Mouse (Mus musculus): ENCODE data around the gene Kif22. TPM values are rescaled to one million over a fixed set of nuclear protein-coding genes. Genes with fewer than 3 reads are reported as not detected.
A peak's percentile ranks its signal among the peaks of the same experiment; 100 is the strongest.

Gene Kif22
- polyA plus RNA-seq, 1 experiment = 37.4 TPM

- no peak for TF ChIP-seq POLR2A (IDR thresholded peaks at IDR 0.05; ENCODE audit: low read depth, low read length)
- no peak for TF ChIP-seq CTCF (IDR thresholded peaks at IDR 0.05; ENCODE audit: borderline replicate concordance, insufficient read depth, low read length)
- H3K27ac ChIP-seq (ENCODE audit: insufficient read depth, low read length) = no peak overlapping the region
- no peak overlapping the region for H3K4me3 ChIP-seq (ENCODE audit: insufficient read depth, low read length)
- H3K4me1 ChIP-seq (ENCODE audit: control insufficient read depth, insufficient read depth, low read length) = peaks cover 10% of the 10 kb centered on the region
Observed at GRCm38 (mm10) chr7:127012845-127013244, 29.4 kb downstream of the Kif22 start.

- H3K4me3 ChIP-seq (ENCODE audit: insufficient read depth, low read length) = no peak overlapping the region
- H3K4me1 ChIP-seq (ENCODE audit: control insufficient read depth, insufficient read depth, low read length) = peaks cover 10% of the 10 kb centered on the region
- TF ChIP-seq POLR2A (IDR thresholded peaks at IDR 0.05; ENCODE audit: low read depth, low read length) (no peak), CTCF (IDR thresholded peaks at IDR 0.05; ENCODE audit: borderline replicate concordance, insufficient read depth, low read length) (no peak)
- no peak overlapping the region for H3K27ac ChIP-seq (ENCODE audit: insufficient read depth, low read length)
Observed at GRCm38 (mm10) chr7:127012374-127012773, 29.9 kb downstream of the Kif22 start.

- H3K4me1 ChIP-seq (ENCODE audit: control insufficient read depth, insufficient read depth, low read length) = peaks cover 10% of the 10 kb centered on the region
- H3K27ac ChIP-seq (ENCODE audit: insufficient read depth, low read length) = no peak overlapping the region
- TF ChIP-seq POLR2A (IDR thresholded peaks at IDR 0.05; ENCODE audit: low read depth, low read length) (no peak), CTCF (IDR thresholded peaks at IDR 0.05; ENCODE audit: borderline replicate concordance, insufficient read depth, low read length) (no peak)
- H3K4me3 ChIP-seq (ENCODE audit: insufficient read depth, low read length) = no peak overlapping the region
Observed at GRCm38 (mm10) chr7:127011717-127012116, 30.6 kb downstream of the Kif22 start.

GRCm38 (mm10) chr7:127011051-127011450, 31.2 kb downstream of the Kif22 start:
- no peak for TF ChIP-seq CTCF (IDR thresholded peaks at IDR 0.05; ENCODE audit: borderline replicate concordance, insufficient read depth, low read length)
- no peak for TF ChIP-seq POLR2A (IDR thresholded peaks at IDR 0.05; ENCODE audit: low read depth, low read length)
- Histone ChIP-seq H3K4me1 (ENCODE audit: control insufficient read depth, insufficient read depth, low read length) (peaks cover 10% of the 10 kb centered on the region), H3K27ac (ENCODE audit: insufficient read depth, low read length) (no peak overlapping the region; the same call in 1 of the 2 replicates), H3K4me3 (ENCODE audit: insufficient read depth, low read length) (no peak overlapping the region)

- peak overlapping the region; percentile 75 for H3K27ac ChIP-seq (ENCODE audit: insufficient read depth, low read length)
- no peak overlapping the region for H3K4me3 ChIP-seq (ENCODE audit: insufficient read depth, low read length)
- peaks cover 10% of the 10 kb centered on the region for H3K4me1 ChIP-seq (ENCODE audit: control insufficient read depth, insufficient read depth, low read length)
- no peak for TF ChIP-seq POLR2A (IDR thresholded peaks at IDR 0.05; ENCODE audit: low read depth, low read length)
- no peak for TF ChIP-seq CTCF (IDR thresholded peaks at IDR 0.05; ENCODE audit: borderline replicate concordance, insufficient read depth, low read length)
Observed at GRCm38 (mm10) chr7:127009307-127010085, 32.8 kb downstream of the Kif22 start.

GRCm38 (mm10) chr7:127008239-127009019, 33.8 kb downstream of the Kif22 start:
- peak overlapping the region; percentile 75 for H3K27ac ChIP-seq (ENCODE audit: insufficient read depth, low read length)
- no peak for TF ChIP-seq CTCF (IDR thresholded peaks at IDR 0.05; ENCODE audit: borderline replicate concordance, insufficient read depth, low read length)
- TF ChIP-seq POLR2A (IDR thresholded peaks at IDR 0.05; ENCODE audit: low read depth, low read length) = no peak
- peaks cover 10% of the 10 kb centered on the region for H3K4me1 ChIP-seq (ENCODE audit: control insufficient read depth, insufficient read depth, low read length)
- no peak overlapping the region for H3K4me3 ChIP-seq (ENCODE audit: insufficient read depth, low read length)

GRCm38 (mm10) chr7:127007313-127008024, 34.8 kb downstream of the Kif22 start:
- no peak overlapping the region for H3K4me3 ChIP-seq (ENCODE audit: insufficient read depth, low read length)

GRCm38 (mm10) chr7:127004122-127004875, 38.0 kb downstream of the Kif22 start:
- Histone ChIP-seq H3K4me3 (ENCODE audit: insufficient read depth, low read length) (no peak overlapping the region), H3K27ac (ENCODE audit: insufficient read depth, low read length) (no peak overlapping the region), H3K4me1 (ENCODE audit: control insufficient read depth, insufficient read depth, low read length) (peaks cover 8% of the 10 kb centered on the region)
- TF ChIP-seq CTCF (IDR thresholded peaks at IDR 0.05; ENCODE audit: borderline replicate concordance, insufficient read depth, low read length) (no peak), POLR2A (IDR thresholded peaks at IDR 0.05; ENCODE audit: low read depth, low read length) (no peak)

More at GRCm38 (mm10) chr7:127007313-127008024, 34.8 kb downstream of the Kif22 start:
- Histone ChIP-seq H3K27ac (ENCODE audit: insufficient read depth, low read length) (no peak overlapping the region), H3K4me1 (ENCODE audit: control insufficient read depth, insufficient read depth, low read length) (peaks cover 9% of the 10 kb centered on the region)
- TF ChIP-seq CTCF (IDR thresholded peaks at IDR 0.05; ENCODE audit: borderline replicate concordance, insufficient read depth, low read length) = no peak
- TF ChIP-seq POLR2A (IDR thresholded peaks at IDR 0.05; ENCODE audit: low read depth, low read length) = no peak

- no peak for TF ChIP-seq POLR2A (IDR thresholded peaks at IDR 0.05; ENCODE audit: low read depth, low read length)
- no peak for TF ChIP-seq CTCF (IDR thresholded peaks at IDR 0.05; ENCODE audit: borderline replicate concordance, insufficient read depth, low read length)
- Histone ChIP-seq H3K4me3 (ENCODE audit: insufficient read depth, low read length) (no peak overlapping the region), H3K4me1 (ENCODE audit: control insufficient read depth, insufficient read depth, low read length) (peaks cover 3% of the 10 kb centered on the region), H3K27ac (ENCODE audit: insufficient read depth, low read length) (no peak overlapping the region)
Observed at GRCm38 (mm10) chr7:127003620-127004019, 38.7 kb downstream of the Kif22 start.
